Mouse (Mus musculus): ENCODE results near the gene Vmn2r13. TPM values are rescaled to one million over a fixed set of nuclear protein-coding genes. Genes with fewer than 3 reads are reported as not detected.

The Vmn2r13 gene
- polyA plus RNA-seq (2012; rRNA removed) = not detected in 2 replicates

DNA sequence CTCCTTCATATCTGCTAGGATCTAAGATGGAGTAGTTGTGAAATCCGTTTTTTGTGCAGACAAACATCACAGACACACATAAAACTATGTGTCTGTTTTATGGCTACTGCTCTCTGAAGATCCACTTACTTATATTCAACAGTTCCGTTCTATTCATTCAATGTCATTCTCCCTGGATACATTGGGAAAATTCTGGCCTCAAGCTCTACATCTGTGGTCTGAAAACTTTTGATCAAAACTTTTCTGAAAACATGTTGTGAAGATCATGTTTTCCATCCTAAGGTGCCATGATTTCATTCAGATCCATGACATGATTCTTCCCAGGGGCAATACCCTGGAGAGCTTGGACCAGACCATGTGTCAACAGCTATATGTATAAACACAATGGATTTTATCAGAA lies at the start of gene Vmn2r13:
Vmn2r13 (minus strand) TSS at position 101 of the 400 bp plus-strand sequence.

DNA sequence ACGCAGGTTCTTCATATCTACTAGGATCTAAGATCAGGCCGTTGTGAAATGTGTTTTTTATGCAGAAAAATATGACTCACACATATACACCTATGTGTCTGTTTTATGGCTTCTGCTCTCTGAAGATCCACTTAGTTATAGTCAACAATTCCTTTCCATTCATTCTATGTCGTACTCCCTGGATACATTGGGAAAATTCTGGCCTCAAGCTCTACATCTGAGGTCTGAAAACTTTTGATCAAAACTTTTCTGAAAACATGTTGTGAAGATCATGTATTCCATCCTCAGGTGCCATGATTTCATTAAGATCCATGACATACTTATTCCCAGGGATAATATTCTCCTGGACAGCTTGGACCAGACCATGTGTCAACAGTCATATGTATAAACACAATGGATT lies 32.6 kb upstream of the Vmn2r13 start, which contains the start of gene Vmn2r14:
Vmn2r14 (minus strand) TSS at position 101 of the 400 bp plus-strand sequence.

Other genes starting within 250 kb of the Vmn2r13 start
- not detected in 2 replicates for gene Vmn2r10, start 185.7 kb downstream of the Vmn2r13 start, polyA plus RNA-seq (2012; rRNA removed)
- not detected in 2 replicates for gene Vmn2r11, start 132.6 kb downstream of the Vmn2r13 start, polyA plus RNA-seq (2012; rRNA removed)
- not detected in 2 replicates for gene Vmn2r12, start 94.2 kb downstream of the Vmn2r13 start, polyA plus RNA-seq (2012; rRNA removed)
- not detected in 2 replicates for gene Vmn2r14, start 32.5 kb upstream of the Vmn2r13 start, polyA plus RNA-seq (2012; rRNA removed)
- not detected in 2 replicates for gene Vmn2r15, start 105.4 kb upstream of the Vmn2r13 start, polyA plus RNA-seq (2012; rRNA removed)
- not detected in 2 replicates for gene Vmn2r16, start 138.0 kb upstream of the Vmn2r13 start, polyA plus RNA-seq (2012; rRNA removed)
- gene Vmn2r17, start 227.5 kb upstream of the Vmn2r13 start, polyA plus RNA-seq (2012; rRNA removed) = not detected in 2 replicates

All from liver, embryonic 14 days (tissue).